Mouse (Mus musculus): ENCODE results near the gene Lnx2.
A peak's percentile ranks its signal among the peaks of the same experiment; 100 is the strongest.

Gene Lnx2

DNA sequence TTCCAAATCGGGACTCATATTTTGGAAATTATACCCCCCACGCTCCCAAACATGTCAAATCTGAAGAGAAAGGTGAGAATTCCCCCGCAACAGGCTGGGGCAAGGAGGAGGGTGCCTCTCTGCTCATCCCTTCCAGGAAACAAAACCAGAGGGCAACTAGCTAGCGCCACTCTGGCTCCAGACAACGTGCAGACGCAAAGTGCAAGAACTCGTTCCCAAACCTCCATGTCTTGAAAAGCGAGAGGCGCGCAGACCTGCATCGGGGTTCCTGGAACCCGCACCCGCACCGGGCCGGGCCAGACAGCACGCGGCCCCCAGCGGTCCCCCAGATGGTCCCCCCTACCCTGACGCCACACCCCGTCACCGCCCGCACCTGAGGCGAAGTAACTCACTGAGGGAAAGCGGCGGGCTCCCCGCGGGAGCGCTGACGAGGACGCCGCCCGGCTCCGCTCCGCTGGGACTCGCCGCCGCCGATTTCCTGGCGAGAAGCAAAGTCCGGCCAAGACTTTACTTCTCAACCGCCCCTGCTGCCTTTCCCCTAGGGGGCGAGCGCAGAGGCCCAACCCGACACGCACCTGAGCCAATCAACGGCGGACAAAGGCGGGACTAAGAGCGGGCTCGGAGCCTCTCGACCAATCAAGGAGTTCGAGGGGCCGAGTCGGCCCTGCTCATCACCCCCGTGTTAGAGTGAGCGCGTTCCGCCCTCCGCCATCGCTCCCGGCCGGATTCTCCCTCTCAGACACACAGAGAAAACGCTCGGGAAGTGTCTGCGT, at the start of gene Lnx2:
Lnx2 (minus strand) TSS at position 561 of the 773 bp plus-strand sequence.
- DNase-seq (ENCODE audit: inconsistent ontology term), result peak; percentile 99

DNA sequence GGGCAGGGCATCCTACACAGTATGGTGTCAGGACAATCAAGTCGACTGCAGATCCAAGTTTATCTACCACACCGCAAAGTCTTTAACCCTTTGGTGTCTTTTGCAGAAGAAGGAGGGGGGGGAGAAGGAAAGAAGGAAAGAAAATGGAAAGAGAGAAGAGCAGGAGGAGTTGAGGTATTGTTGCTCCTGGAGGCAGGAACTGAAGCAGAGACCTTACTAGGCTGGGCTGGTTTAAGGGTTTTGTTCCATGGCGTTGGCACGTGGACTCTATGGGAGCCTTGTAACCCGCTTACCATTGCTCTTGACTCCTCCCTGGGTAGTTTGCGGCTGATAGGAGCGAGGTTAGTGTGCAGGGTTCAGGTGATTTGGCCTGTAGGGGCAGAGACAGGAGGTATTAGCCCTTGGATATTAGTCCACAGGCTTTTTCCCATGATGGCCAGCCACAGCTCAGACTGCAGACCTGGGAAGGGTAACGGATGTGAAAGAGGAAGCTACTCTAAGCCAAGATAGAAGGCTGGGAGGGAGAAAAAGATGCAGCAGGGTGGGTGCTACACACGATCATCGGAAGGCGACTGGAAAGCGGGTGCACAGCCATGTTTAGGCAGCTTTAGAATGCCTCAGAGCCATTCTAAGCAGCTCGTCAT, 49.3 kb upstream of the Lnx2 start:
- no peak for DNase-seq (ENCODE audit: inconsistent ontology term)

DNA sequence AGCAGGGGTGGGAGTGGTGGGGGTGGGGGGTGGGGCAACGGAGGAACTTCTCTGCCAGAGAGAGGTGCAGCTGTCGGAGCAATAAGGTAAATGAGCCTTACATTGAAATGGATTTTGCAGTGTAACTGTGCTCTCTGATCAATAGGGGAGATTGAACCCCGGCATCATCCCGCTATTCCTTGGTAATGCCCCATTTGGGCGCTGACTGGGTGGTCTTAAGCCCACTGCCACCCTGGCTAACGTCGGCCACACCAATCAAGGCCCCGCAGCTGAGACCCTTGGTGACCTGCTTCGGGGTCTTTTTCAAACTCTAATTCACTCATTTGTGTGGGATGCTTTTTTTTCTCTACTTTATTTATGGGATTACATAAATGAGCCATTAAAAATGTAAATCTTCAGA, 48.4 kb upstream of the Lnx2 start:
- DNase-seq (ENCODE audit: inconsistent ontology term), result no peak

DNA sequence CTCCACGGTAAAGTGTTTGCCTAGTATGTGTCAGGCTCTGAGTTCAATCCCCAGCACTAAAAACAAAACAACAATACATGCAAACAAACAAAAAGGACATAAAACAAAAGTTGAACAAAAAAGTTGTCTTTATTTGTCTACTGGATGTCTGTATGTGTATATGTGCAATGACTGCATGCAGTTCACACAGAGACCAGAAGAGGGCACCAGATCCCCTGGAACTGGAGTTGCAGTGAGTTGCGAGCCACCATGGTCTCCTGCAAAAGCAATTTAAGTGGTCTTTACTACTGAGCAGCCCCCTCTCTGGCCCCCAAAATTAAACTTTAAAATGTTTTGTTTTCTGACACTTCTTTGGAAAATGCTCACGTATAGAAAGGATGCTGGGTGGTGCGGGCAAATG, 44.8 kb upstream of the Lnx2 start:
- DNase-seq (ENCODE audit: inconsistent ontology term), result no peak

DNA sequence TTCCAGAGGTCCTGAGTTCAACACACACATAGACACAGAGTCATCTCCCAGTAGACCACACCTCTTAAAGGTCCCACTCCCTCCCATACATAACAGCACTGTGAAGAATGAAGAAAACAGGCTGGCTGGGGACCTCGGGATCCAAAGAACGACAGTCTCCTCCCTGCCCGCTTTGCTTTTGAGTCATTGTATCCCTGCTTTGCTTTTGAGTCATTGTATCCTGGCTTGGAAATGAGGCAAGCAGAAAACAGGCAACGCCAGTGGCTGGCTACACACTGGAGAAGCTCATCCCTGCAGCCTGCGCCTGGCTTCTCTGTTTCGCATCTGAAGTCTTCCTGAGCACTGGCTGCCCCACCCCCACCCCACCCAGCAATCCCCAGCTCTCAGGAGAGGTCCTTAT, 40.6 kb upstream of the Lnx2 start:
- DNase-seq (ENCODE audit: inconsistent ontology term), result no peak

DNA sequence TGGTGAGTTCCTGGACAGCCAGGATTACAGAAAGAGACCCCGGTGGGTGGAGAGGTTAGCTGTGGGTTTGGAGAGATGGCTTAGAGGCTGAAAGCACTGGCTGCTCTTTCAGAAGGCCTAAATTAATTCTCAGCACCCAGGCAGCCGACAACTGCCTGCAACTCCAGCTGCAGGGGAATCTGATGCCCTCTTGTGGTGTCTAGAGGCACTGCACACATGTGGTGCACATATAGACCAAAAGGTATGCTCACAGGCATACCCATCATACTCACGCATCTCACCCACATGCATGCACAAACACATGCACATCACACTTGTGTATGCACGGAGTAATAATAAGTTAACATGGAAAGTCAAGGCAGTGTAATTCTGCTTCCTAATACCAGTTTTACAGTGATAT, 39.2 kb upstream of the Lnx2 start:
- DNase-seq (ENCODE audit: inconsistent ontology term), result no peak

DNA sequence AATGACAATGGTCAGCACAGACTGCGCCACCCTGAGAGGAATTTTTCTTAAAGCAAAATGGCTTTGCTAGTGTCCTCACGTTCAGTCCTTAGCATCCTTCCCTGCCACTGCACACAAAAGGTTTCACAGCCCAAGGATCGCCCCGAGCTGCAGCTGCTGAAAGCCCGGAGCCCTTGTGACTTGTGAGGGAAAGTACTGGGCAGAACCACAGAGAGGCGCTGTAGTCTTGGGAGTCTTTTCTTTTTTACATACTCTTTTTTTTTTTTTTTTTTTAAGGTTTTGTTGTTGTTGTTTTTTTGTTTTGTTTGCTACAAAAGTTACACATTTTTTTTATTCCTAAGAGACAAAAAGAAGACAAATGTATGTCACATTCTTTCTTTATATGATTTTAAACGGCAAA, 38.4 kb upstream of the Lnx2 start:
- DNase-seq (ENCODE audit: inconsistent ontology term), result no peak

DNA sequence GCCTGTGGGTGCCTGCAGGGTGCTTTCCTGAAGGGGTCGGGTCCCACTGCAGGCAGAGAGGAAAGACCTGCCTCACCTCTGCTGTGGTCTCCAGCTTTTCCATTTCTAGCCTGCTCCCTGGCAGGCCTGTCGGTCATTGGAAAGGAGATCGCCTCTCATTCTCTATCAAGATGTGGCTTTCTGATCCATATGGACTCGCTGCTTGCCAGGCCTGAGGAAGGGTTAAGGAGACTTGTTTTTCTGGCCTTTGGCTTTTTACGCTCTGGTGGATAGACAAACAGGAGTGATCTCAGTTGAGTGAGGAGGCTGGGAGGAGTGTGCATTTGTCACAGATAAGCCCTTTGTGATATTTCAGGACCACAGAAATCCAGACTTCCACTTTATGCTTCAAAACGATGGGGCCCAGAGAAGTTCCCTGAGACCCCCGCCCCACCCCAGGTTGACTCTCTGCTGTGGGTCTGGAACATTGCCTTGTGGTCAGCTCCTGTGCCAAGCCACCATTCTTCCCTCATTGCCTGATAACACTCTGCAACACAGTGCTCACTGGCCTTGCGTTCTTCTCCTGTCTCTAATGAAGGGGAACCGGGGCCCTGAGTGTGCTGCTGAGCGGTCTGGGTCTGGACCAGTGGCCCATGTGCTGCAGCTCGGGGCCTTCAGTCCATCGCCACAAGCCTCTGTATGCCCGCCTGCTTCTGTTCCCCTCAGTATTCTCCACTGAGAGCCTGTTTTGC, 32.6 kb upstream of the Lnx2 start:
- DNase-seq (ENCODE audit: inconsistent ontology term), result peak; percentile 17

DNA sequence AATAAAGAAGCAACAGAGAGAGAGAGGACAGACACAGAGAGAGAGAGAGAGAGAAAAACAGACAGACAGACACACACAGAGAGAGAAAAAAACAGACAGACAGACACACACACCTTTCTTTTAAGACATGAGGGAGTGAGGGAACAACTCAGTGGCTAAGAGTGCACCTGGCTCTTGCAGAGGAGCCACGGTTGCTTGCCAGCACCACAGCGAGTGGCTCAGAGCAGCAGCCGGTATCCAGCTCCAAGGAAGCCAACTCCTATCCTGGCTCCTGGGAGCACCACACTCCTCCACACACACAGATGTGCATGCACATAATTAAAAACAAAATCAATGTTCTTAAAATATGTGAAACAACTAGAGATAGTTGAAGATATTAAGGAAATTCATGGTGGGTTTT, 30.9 kb upstream of the Lnx2 start:
- DNase-seq (ENCODE audit: inconsistent ontology term), result no peak

DNA sequence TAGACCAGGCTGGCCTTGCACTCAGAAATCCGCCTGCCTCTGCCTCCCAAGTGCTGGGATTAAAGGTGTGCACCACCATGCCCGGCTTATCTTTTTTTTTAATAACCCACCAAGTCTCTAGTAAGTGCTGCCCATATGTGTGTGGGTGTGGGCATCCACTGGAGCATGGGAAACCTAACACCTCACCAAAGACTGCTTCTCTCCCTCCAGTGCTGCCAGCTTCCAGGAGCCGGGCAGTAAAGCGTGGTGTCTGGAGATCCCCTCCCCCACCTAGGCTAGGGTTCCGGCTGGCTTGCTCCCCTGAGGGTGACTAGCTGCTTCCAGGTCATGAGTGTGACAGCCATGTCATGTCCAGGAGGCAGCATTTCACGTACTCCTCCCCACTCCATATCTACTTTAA, 25.9 kb upstream of the Lnx2 start:
- DNase-seq (ENCODE audit: inconsistent ontology term), result no peak

DNA sequence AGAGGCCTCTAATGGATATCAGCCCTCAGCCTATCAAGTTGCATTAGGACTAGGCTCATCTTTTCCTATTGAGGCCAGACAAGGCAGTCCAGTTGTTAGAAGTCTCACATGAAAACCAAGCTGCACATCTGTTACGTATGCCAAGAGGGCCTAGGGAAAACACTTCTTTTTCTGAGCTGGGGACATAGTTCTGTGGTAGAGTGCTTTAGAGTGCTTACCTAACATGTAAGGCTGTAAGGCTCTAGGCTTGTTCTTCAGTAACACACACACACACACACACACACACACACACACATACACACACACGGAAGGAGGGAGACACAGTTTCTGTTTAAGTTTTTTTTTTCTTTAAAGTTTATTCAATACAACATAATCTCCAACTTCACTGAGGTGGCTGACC, 23.8 kb upstream of the Lnx2 start:
- no peak for DNase-seq (ENCODE audit: inconsistent ontology term)

DNA sequence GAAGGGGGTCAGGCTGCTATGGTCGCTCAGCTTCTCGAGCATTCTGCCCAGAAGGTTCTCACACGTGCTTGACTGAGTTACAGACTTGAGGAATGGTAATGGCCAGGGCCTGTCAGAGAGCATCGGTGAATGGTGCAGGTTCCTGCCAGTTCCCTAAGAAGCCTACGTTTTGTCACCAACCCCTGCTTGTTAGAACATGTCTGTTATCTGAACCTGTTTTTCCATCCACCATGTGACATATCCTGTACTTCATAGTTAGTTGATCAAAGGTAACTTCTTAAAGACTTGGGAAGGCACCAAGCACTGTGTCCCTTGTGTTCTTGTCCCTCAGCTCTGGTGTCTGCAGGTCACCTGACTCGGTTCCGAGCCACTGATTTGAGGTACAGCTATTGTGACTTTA, 22.3 kb upstream of the Lnx2 start:
- no peak for DNase-seq (ENCODE audit: inconsistent ontology term)

DNA sequence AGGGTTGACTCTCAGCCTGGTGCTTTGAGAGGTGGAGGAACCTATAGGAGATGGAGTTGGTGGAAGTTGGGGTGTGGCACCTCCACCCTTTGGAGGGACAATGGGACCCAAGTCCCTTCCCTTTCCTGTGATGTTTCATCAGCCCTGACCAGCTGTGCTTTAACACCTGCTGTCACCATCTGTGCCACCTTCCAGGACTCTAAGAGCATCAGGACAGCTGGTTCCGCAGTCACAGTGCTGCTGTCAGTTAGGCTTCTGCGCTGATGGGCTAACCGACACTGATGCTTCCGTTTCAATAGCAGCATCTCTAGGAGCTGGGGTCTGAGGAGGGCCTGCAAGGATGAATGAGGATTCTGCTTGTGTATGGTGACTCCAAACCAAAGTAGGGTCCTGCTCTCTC, 20.2 kb upstream of the Lnx2 start:
- DNase-seq (ENCODE audit: inconsistent ontology term), result no peak

DNA sequence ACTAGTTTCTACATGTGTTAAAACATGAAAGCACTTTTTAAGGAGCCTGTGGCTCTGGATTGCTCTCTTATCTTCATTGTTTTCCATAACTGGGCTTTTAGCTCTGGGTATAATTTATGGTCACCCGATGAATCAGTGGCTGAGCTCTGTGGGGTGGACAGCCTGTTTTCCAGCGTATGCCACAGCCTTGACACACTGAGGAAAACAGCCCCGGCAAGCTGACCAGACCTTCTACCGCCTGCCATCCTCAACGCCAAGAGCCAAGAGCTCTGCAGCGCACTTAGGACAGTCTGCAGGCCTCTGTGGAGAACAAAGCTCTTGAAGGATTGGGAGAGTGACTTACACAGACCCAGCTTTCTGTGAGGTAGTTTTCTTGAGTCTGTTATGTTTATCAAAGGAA, 17.9 kb upstream of the Lnx2 start:
- no peak for DNase-seq (ENCODE audit: inconsistent ontology term)

DNA sequence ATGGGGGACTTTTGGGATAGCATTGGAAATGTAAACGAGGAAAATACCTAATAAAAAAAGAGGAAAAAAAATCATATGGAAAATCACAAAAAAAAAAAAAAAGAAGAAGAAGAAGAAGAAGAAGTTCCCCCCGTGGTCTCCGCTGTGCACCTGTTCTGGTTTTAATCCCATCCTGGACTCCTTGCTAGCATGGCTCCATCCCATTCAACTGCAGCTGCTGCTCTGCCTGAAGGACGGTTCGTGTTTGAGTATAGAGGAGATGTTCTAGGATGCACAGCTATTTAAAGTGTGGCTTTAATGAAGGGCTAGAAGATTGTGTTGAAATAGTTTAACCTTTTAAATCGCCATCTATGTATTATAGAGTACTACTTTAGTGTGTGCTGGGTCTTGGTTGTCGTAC, 16.1 kb upstream of the Lnx2 start:
- no peak for DNase-seq (ENCODE audit: inconsistent ontology term)

DNA sequence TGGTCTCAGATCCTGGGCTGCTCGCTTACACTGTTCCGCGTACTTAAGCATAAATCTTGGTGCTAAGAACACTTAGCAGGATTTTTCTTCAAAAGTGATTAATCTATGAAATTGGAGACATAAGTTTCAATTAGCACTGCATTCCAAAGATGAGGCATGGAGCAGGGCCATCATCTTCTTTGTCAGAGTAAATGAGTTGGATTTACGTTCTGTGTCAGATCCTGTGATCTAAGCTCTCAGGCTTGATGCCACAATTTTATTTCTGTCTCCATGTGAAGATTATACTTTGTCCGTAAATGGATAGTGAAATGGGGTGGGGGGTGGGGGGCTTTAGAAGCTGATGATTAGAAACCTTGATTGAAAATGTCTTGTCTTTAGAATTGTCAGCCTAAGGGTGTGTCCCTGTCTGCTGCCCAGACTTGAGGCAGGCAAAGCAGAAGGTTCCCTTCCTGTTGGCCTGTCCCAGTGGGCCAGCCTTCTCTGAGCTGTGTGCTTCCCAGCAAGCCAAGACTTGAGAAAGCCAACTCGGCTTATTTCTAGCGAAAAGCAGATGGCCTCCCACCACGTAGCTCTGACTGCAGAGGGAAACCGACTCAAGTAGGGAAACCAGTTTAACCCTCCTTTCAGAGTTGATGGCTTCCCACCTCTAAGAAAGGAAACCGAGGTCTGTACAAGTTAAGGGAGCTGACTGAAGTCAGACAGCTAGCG, 14.0 kb upstream of the Lnx2 start:
- DNase-seq (ENCODE audit: inconsistent ontology term), result no peak

DNA sequence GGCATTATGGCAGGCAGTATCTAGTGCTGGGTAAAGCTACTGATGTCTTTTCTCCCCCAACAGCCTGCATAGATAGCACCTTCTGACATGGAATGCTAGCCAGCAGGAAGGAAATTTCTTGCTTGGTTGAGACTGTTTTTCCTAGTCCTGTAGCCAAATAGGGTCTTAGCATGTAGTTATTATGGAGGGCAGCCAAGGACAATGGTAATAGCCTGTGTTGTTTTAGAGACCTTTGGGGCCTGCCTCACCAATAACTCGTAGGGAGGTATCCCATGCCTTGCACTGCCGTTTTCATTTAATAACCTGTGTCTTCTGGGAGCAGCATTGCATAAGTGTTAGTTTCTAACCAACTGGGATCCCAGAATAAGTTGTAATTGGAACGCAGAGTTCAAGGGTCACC, 13.4 kb upstream of the Lnx2 start:
- DNase-seq (ENCODE audit: inconsistent ontology term), result no peak

DNA sequence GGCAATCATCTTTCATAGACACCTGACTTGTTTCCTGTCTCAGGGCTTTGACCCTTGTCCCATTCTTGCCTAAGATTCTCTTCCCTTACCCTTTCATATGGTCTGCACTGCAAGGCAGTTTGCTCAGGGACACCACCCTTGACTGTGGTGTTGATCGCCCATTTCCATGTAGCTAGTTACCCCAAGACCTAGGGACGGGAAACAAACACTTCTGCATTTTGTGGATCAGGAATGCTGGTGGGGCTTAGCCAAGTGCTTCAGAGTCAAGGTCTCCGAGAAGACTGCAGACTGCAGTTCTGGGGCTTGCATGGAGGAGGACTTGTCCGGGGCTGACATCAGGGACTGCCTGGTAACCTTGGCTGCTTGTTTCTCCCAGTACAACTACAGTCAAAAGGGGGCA, 10.4 kb upstream of the Lnx2 start:
- no peak for DNase-seq (ENCODE audit: inconsistent ontology term)

DNA sequence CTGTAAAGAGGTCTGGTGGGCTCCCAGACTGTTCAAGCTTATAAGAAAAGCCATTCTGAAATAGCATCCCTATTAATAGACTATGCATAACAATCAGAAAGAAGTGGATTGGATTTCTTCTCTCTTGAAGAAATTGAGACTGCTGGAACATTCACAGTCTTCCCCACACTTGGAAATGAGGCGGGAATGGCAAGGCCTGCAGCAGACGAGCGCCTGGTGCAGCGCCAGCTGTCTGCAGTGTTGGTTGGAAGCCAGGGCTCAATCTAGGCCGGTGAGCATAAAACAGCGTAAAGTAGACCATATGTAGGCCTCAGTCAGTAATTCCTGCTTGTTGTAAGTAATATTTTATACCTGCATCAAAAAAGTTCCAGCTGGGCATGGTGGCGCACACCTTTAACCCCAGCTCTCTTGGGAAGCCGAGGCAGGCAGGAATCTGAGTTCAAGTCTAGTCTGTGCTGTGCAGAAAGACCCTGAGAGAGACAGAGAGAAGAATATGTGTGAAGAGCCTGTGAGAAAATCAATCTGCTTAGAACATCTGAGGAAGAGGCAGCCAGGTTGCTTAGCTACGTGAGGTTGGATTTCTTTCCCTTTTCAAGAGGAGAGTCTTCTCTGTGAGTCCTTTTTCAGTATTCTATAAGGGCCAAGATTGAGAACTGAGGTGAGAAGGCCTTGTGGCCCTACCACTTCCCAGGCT, 9.0 kb upstream of the Lnx2 start:
- DNase-seq (ENCODE audit: inconsistent ontology term), result no peak

DNA sequence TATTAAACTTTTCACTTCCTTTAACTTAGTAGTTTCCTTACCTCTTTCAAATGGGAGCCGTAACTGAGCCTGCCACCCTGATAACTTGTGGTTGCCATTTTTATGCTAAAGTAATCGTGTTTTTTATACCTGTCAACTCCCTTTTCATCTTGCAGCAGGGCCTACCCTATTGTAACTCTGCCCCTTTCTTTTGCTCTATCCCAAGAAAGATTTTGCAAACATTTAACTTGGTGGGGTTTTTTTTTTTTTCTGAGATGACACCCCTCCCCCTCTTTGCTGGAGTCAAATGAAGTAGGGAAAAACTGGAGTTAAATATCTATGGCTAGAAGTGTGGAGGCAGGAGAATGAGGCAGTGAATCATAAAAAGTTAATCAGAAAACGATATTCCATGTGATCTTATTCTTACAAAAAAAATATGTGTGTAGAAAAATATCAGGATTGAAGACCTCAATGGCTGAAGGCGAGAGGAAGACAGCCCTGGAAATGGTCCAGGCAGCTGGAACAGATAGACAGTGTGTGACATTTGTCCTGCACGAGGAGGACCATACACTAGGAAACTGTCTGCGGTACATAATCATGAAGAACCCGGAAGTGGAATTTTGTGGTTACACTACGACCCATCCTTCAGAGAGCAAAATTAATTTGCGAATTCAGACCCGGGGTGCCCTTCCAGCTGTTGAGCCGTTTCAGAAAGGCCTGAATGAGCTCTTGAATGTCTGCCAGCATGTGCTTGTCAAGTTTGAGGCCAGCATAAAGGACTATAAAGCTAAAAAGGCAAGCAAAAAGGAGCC, 1.9 kb upstream of the Lnx2 start:
- no peak for DNase-seq (ENCODE audit: inconsistent ontology term)

All from Muller cell, postnatal 12 days (primary cell).